Mouse (Mus musculus): ENCODE measurements at regions not wholly inside any gene's neighbourhood (a gene's known extent, or its start where the extent isn't known, plus 50 kb on each side); places are given as distances from the start of the nearest gene placed in this dataset.

- 56% methylated on average over 1 of the region's 1 CpGs for WGBS (ENCODE audit: insufficient replicate concordance)
- TF ChIP-seq CTCF (IDR thresholded peaks at IDR 0.05; ENCODE audit: low read depth) (no peak), EP300 (IDR thresholded peaks at IDR 0.05; ENCODE audit: low read depth) (no peak)
- ATAC-seq (no peak), DNase-seq (no peak)
- no peaks in the 10 kb centered on the region for H3K4me1 ChIP-seq (ENCODE audit: insufficient read depth)
- no peak overlapping the region for H3K27ac ChIP-seq (ENCODE audit: low read depth)
- H3K9ac ChIP-seq (replicated peaks): no peak overlapping the region
- H3K36me3 ChIP-seq (replicated peaks; ENCODE audit: insufficient read depth, low read length): no peaks in the 10 kb centered on the region
- H3K27me3 ChIP-seq (ENCODE audit: insufficient read depth, low read length): no peaks in the 10 kb centered on the region
- H3K4me3 ChIP-seq (ENCODE audit: low read depth, low read length): no peak overlapping the region
- no peak overlapping the region for H3K4me2 ChIP-seq (ENCODE audit: low read depth, low read length)
- H3K9me3 ChIP-seq (ENCODE audit: low read length): no peaks in the 10 kb centered on the region
Measured at GRCm38 (mm10) chr15:33914891-33915290, 442.8 kb downstream of the 9430069I07Rik start.

- Histone ChIP-seq H3K27ac (ENCODE audit: low read depth) (no peak overlapping the region), H3K36me3 (replicated peaks; ENCODE audit: insufficient read depth, low read length) (no peaks in the 10 kb centered on the region), H3K9ac (replicated peaks) (no peak overlapping the region), H3K4me1 (ENCODE audit: insufficient read depth) (no peaks in the 10 kb centered on the region), H3K27me3 (ENCODE audit: insufficient read depth, low read length) (no peaks in the 10 kb centered on the region), H3K4me3 (ENCODE audit: low read depth, low read length) (no peak overlapping the region), H3K4me2 (ENCODE audit: low read depth, low read length) (no peak overlapping the region), H3K9me3 (ENCODE audit: low read length) (no peaks in the 10 kb centered on the region)
- TF ChIP-seq CTCF (IDR thresholded peaks at IDR 0.05; ENCODE audit: low read depth) (no peak), EP300 (IDR thresholded peaks at IDR 0.05; ENCODE audit: low read depth) (no peak)
- no peak for ATAC-seq
- 55% methylated on average over 5 of the region's 5 CpGs for WGBS (ENCODE audit: insufficient replicate concordance)
- no peak for DNase-seq
Measured at GRCm38 (mm10) chr15:33906727-33907479, 450.8 kb downstream of the 9430069I07Rik start.

- H3K4me1 ChIP-seq (ENCODE audit: insufficient read depth): no peaks in the 10 kb centered on the region
- H3K4me2 ChIP-seq (ENCODE audit: low read depth, low read length): no peak overlapping the region
- no peaks in the 10 kb centered on the region for H3K36me3 ChIP-seq (replicated peaks; ENCODE audit: insufficient read depth, low read length)
- 75% methylated on average over 2 of the region's 2 CpGs for WGBS (ENCODE audit: insufficient replicate concordance)
- H3K27me3 ChIP-seq (ENCODE audit: insufficient read depth, low read length): no peaks in the 10 kb centered on the region
- no peak overlapping the region for H3K9ac ChIP-seq (replicated peaks)
- no peaks in the 10 kb centered on the region for H3K9me3 ChIP-seq (ENCODE audit: low read length)
- TF ChIP-seq CTCF (IDR thresholded peaks at IDR 0.05; ENCODE audit: low read depth): no peak
- no peak for TF ChIP-seq EP300 (IDR thresholded peaks at IDR 0.05; ENCODE audit: low read depth)
- ATAC-seq (no peak), DNase-seq (no peak)
- H3K4me3 ChIP-seq (ENCODE audit: low read depth, low read length): no peak overlapping the region
- H3K27ac ChIP-seq (ENCODE audit: low read depth): no peak overlapping the region
Measured at GRCm38 (mm10) chr15:33896076-33896475, 461.6 kb downstream of the 9430069I07Rik start.

- H3K9me3 ChIP-seq (ENCODE audit: low read length): no peaks in the 10 kb centered on the region
- H3K27me3 ChIP-seq (ENCODE audit: insufficient read depth, low read length): no peaks in the 10 kb centered on the region
- no peak overlapping the region for H3K4me2 ChIP-seq (ENCODE audit: low read depth, low read length)
- TF ChIP-seq EP300 (IDR thresholded peaks at IDR 0.05; ENCODE audit: low read depth): no peak
- TF ChIP-seq CTCF (IDR thresholded peaks at IDR 0.05; ENCODE audit: low read depth): no peak
- no peak for DNase-seq
- H3K27ac ChIP-seq (ENCODE audit: low read depth): no peak overlapping the region
- WGBS (ENCODE audit: insufficient replicate concordance): 88% methylated on average over 4 of the region's 4 CpGs
- no peaks in the 10 kb centered on the region for H3K4me1 ChIP-seq (ENCODE audit: insufficient read depth)
- no peaks in the 10 kb centered on the region for H3K36me3 ChIP-seq (replicated peaks; ENCODE audit: insufficient read depth, low read length)
- no peak overlapping the region for H3K4me3 ChIP-seq (ENCODE audit: low read depth, low read length)
- H3K9ac ChIP-seq (replicated peaks): no peak overlapping the region
- no peak for ATAC-seq
Measured at GRCm38 (mm10) chr15:33890606-33891005, 467.1 kb downstream of the 9430069I07Rik start.

GRCm38 (mm10) chr15:33888865-33889368 lies 468.8 kb downstream of the 9430069I07Rik start:
- no peak for ATAC-seq
- 71% methylated on average over 1 of the region's 1 CpGs for whole genome bisulfite sequencing (ENCODE audit: insufficient replicate concordance)
- Histone ChIP-seq H3K4me1 (ENCODE audit: insufficient read depth) (no peaks in the 10 kb centered on the region), H3K4me3 (ENCODE audit: low read depth, low read length) (no peak overlapping the region), H3K9ac (replicated peaks) (no peak overlapping the region), H3K4me2 (ENCODE audit: low read depth, low read length) (no peak overlapping the region), H3K36me3 (replicated peaks; ENCODE audit: insufficient read depth, low read length) (no peaks in the 10 kb centered on the region), H3K27ac (ENCODE audit: low read depth) (no peak overlapping the region), H3K27me3 (ENCODE audit: insufficient read depth, low read length) (no peaks in the 10 kb centered on the region), H3K9me3 (ENCODE audit: low read length) (no peaks in the 10 kb centered on the region)
- TF ChIP-seq CTCF (IDR thresholded peaks at IDR 0.05; ENCODE audit: low read depth) (no peak), EP300 (IDR thresholded peaks at IDR 0.05; ENCODE audit: low read depth) (no peak)
- no peak for DNase-seq

GRCm38 (mm10) chr15:33862224-33862752 lies 495.4 kb downstream of the 9430069I07Rik start:
- DNase-seq: no peak
- no peaks in the 10 kb centered on the region for H3K9me3 ChIP-seq (ENCODE audit: low read length)
- no peak overlapping the region for H3K4me3 ChIP-seq (ENCODE audit: low read depth, low read length)
- no peak for TF ChIP-seq EP300 (IDR thresholded peaks at IDR 0.05; ENCODE audit: low read depth)
- TF ChIP-seq CTCF (IDR thresholded peaks at IDR 0.05; ENCODE audit: low read depth): no peak
- no peaks in the 10 kb centered on the region for H3K36me3 ChIP-seq (replicated peaks; ENCODE audit: insufficient read depth, low read length)
- no peak for ATAC-seq
- no peaks in the 10 kb centered on the region for H3K27me3 ChIP-seq (ENCODE audit: insufficient read depth, low read length)
- 47% methylated on average over 3 of the region's 3 CpGs for WGBS (ENCODE audit: insufficient replicate concordance)
- no peak overlapping the region for H3K9ac ChIP-seq (replicated peaks)
- no peaks in the 10 kb centered on the region for H3K4me1 ChIP-seq (ENCODE audit: insufficient read depth)
- H3K27ac ChIP-seq (ENCODE audit: low read depth): no peak overlapping the region
- H3K4me2 ChIP-seq (ENCODE audit: low read depth, low read length): no peak overlapping the region

Measured in liver, postnatal 0 days (tissue).